Mouse (Mus musculus): Measurements from ENCODE around the gene Ganc.

Ganc gene

GRCm38 (mm10) chr2:120403653-120403985 lies at the start of gene Ganc:
TSS of gene Ganc (plus strand) at chr2:120403896.
- no peak for DNase-seq (ENCODE audit: low read depth, low spot score)

GRCm38 (mm10) chr2:120360425-120360824 lies 43.3 kb upstream of the Ganc start:
- DNase-seq (ENCODE audit: low read depth, low spot score): no peak

GRCm38 (mm10) chr2:120366501-120366900 lies 37.2 kb upstream of the Ganc start:
- DNase-seq (ENCODE audit: low read depth, low spot score): no peak

- no peak for DNase-seq (ENCODE audit: low read depth, low spot score)
Observed at GRCm38 (mm10) chr2:120367416-120368207, 36.1 kb upstream of the Ganc start.

GRCm38 (mm10) chr2:120373858-120374257 lies 29.8 kb upstream of the Ganc start:
- no peak for DNase-seq (ENCODE audit: low read depth, low spot score)

- no peak for DNase-seq (ENCODE audit: low read depth, low spot score)
Observed at GRCm38 (mm10) chr2:120386264-120386663, 17.4 kb upstream of the Ganc start.

- DNase-seq (ENCODE audit: low read depth, low spot score): no peak
Observed at GRCm38 (mm10) chr2:120387291-120387690, 16.4 kb upstream of the Ganc start.

GRCm38 (mm10) chr2:120389376-120389775 lies 14.3 kb upstream of the Ganc start:
- no peak for DNase-seq (ENCODE audit: low read depth, low spot score)

- DNase-seq (ENCODE audit: low read depth, low spot score): no peak
Observed at GRCm38 (mm10) chr2:120390934-120391333, 12.8 kb upstream of the Ganc start.

GRCm38 (mm10) chr2:120392406-120392805 lies 11.3 kb upstream of the Ganc start:
- DNase-seq (ENCODE audit: low read depth, low spot score): no peak

- no peak for DNase-seq (ENCODE audit: low read depth, low spot score)
Observed at GRCm38 (mm10) chr2:120397951-120398350, 5.7 kb upstream of the Ganc start.

GRCm38 (mm10) chr2:120402813-120403212 lies 883 bp upstream of the Ganc start:
- DNase-seq (ENCODE audit: low read depth, low spot score): no peak

- peak; percentile 96 for DNase-seq (ENCODE audit: low read depth, low spot score)
Observed at GRCm38 (mm10) chr2:120403986-120404822, 508 bp downstream of the Ganc start, which contains the start of gene Tmem87a. TSS of gene Tmem87a (minus strand) at chr2:120404113.

GRCm38 (mm10) chr2:120404823-120405765 lies 1.4 kb downstream of the Ganc start:
- DNase-seq (ENCODE audit: low read depth, low spot score): no peak

- DNase-seq (ENCODE audit: low read depth, low spot score): no peak
Observed at GRCm38 (mm10) chr2:120411096-120411628, 7.5 kb downstream of the Ganc start.

- DNase-seq (ENCODE audit: low read depth, low spot score): no peak
Observed at GRCm38 (mm10) chr2:120414113-120414512, 10.4 kb downstream of the Ganc start.

GRCm38 (mm10) chr2:120414738-120415414 lies 11.2 kb downstream of the Ganc start:
- DNase-seq (ENCODE audit: low read depth, low spot score): no peak

- DNase-seq (ENCODE audit: low read depth, low spot score): no peak
Observed at GRCm38 (mm10) chr2:120424386-120424785, 20.7 kb downstream of the Ganc start.

- no peak for DNase-seq (ENCODE audit: low read depth, low spot score)
Observed at GRCm38 (mm10) chr2:120444486-120444885, 40.8 kb downstream of the Ganc start.

GRCm38 (mm10) chr2:120446373-120446772 lies 42.7 kb downstream of the Ganc start:
- DNase-seq (ENCODE audit: low read depth, low spot score): no peak

- peak; percentile 4 for DNase-seq (ENCODE audit: low read depth, low spot score)
Observed at GRCm38 (mm10) chr2:120447306-120447705, 43.6 kb downstream of the Ganc start.
